Mouse (Mus musculus) ES-E14 (cell line): ENCODE results near the gene Fam222b.

Experiments used
- ZC3H11A ChIP-seq: IDR thresholded peaks from 2 replicates; pipeline ENCODE4 v1.6.1; 2012; ENCODE audit warnings: low read depth, mild to moderate bottlenecking, inconsistent platforms, low read length, borderline replicate concordance
- ZNF384 ChIP-seq: IDR thresholded peaks from 2 replicates; pipeline ENCODE4 v1.6.1; 2012; ENCODE audit warnings: low read depth, low read length, inconsistent platforms

DNA sequence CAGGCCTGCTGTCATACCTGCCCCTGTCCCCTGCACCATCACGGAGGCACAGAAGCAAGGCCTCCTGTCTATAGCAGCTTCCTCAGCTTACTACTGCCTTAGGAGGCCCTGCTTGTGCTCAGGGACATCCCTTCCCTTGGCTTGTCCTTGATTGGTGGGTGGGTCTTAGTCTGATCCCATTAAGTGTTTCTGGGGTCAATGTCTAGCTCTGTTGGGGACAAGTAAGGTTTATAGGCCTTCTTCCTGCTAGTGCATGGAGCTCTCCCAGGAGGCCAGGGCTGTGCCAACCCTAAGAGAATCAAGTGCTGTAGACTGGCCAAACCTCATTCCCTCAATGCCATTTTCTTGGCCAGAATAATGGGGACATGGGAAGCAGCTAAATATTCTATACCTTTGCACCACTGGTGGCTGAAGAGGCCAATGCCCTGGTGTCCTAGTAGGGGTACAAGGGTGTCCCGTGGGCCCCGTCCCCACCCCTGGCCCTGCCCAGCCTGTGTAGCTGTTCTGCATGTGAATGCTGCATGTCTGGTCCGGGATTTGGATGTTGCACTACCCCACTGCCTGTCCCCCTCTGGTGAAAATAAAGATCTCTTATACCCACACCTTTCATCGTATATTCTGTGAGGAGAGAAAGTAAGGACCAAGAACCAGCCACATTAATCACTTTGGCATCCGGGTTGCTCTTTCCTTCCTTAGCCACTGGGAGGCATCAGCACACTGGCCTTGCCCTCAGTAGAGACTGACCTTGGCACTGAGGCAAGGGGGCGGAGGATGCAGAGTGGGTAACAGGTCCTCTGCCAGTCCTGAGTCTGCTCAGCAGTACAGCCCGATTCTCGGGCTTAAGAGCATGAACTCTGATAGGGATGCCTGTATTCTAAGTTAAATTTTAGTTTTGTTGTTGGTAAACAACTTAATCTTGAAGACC lies 34.4 kb upstream of the Fam222b start:
- TF ChIP-seq ZNF384 (no peak), ZC3H11A (peak; percentile 56)
